Mouse (Mus musculus): Measurements from ENCODE around the gene Trp63. TPM values are rescaled to one million over a fixed set of nuclear protein-coding genes. Genes with fewer than 3 reads are reported as not detected.

Trp63 gene
- polyA plus RNA-seq, 1 experiment, result not detected

DNA sequence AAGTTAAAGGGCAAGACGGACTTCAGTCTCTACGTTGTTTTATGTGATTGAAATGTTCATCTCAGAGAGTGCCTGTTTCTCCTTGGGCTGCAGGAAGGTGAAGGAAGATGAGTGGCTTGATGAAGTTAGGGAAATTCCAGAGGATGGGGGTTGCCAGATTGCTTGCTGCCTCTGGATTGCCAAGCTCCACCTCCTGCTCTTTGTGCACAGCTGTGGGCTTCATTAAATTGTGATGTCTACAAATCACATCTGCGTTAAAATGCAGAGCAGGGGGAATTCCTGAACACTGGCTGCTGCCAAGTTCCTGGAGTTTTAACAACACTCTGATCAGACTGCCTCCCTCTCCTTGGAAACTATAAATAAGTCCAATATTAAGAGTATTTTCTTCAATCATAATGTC is 63.2 kb downstream of the Trp63 start:
- no peak for TF ChIP-seq GATA1 (IDR thresholded peaks at IDR 0.05; ENCODE audit: low read length)

DNA sequence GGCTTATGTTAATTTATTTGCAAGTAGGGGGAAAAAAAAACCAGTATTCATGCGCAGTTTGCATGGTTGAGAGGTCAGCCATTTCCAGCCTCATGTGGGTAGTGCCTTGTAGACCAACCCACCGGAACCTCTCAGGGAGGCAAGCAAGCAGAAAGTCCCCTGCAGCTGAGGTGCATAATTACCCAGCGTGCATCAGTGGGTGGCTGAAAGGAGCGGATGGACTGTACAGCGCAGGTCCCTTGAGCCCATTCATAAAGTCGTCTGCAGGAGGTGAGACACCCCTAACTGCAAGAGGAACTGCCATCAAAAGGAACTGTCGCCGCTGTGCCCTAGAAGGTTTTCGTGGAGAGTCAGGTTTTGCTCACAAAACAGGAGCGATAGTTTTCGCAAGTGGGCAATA is 68.3 kb downstream of the Trp63 start:
- TF ChIP-seq GATA1 (IDR thresholded peaks at IDR 0.05; ENCODE audit: low read length), result no peak

- TF ChIP-seq GATA1 (IDR thresholded peaks at IDR 0.05; ENCODE audit: low read length), result no peak
Measured at GRCm38 (mm10) chr16:25758108-25758507, 74.5 kb downstream of the Trp63 start.

- no peak for TF ChIP-seq GATA1 (IDR thresholded peaks at IDR 0.05; ENCODE audit: low read length)
Measured at GRCm38 (mm10) chr16:25765549-25765948, 82.0 kb downstream of the Trp63 start.

GRCm38 (mm10) chr16:25774611-25775010 is 91.0 kb downstream of the Trp63 start:
- no peak for TF ChIP-seq GATA1 (IDR thresholded peaks at IDR 0.05; ENCODE audit: low read length)

DNA sequence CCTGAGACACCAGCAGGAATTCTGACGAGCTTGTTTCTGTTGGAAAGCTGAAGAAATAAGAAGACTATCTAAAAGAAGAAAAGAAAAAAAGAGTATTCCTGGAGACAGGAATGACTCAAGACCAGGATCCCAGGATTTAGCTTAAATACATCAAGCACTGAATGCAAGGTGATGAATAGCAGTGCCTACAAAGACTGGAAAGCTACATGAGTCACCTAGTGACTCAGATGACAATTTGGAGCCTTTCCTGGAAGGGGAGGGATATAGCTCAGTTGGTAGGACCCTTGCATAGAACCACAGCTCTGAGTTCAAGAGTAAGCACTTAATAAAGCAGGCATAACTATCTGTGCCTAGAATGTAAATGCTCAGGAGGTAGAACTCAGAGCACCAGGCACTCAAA is 93.9 kb downstream of the Trp63 start:
- TF ChIP-seq GATA1 (IDR thresholded peaks at IDR 0.05; ENCODE audit: low read length), result no peak

- TF ChIP-seq GATA1 (IDR thresholded peaks at IDR 0.05; ENCODE audit: low read length), result no peak
Measured at GRCm38 (mm10) chr16:25779964-25780363, 96.4 kb downstream of the Trp63 start.

- no peak for TF ChIP-seq GATA1 (IDR thresholded peaks at IDR 0.05; ENCODE audit: low read length)
Measured at GRCm38 (mm10) chr16:25784246-25784645, 100.7 kb downstream of the Trp63 start.

DNA sequence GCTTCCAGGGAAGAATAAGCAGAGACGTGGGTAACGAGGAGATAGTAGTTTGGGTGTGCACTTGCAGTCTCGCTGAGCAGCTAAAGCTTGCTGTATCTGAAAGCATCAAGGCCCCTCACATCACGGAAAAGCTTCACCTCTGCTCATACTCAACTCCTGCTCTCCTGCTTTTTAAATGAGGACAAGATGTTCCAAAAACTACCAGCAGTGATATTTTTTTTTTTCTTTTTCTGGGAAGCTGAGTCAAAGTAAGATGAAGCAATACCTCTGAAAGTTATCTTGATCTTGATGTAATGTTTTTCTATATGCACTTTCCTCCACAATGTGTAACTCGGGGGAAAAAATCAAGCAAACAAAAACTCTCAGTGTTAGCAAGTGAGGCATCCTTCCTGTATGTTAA is 102.9 kb downstream of the Trp63 start:
- no peak for TF ChIP-seq GATA1 (IDR thresholded peaks at IDR 0.05; ENCODE audit: low read length)

DNA sequence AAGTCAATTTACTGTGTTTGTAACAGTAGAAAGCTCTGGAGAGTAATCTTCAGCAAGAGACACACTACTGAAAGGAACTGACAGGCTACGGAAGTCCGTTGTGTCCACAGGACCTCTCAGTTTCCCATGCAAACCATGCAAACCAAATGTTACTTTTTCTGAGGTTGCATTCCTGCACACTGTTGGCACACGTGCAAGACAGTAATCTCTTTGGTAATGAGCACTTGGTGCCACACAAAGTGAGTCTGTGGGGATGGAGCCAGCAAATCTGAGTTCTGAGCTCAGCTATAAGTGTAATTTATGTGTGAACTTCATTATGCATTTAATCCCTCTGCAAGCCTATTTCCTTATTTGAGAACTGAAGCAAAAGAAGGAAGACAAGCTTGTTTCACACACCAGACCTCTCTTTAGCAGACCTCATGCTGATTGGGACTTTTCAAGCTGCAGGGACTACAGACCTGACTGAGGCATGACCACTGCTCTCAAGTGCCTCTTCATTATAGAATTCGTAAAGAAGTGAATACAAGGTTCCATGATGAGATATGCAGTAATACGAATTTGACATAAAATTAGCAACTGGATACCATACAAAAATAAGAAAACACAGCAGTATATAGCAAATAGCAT is 109.2 kb downstream of the Trp63 start:
- no peak for TF ChIP-seq GATA1 (IDR thresholded peaks at IDR 0.05; ENCODE audit: low read length)

DNA sequence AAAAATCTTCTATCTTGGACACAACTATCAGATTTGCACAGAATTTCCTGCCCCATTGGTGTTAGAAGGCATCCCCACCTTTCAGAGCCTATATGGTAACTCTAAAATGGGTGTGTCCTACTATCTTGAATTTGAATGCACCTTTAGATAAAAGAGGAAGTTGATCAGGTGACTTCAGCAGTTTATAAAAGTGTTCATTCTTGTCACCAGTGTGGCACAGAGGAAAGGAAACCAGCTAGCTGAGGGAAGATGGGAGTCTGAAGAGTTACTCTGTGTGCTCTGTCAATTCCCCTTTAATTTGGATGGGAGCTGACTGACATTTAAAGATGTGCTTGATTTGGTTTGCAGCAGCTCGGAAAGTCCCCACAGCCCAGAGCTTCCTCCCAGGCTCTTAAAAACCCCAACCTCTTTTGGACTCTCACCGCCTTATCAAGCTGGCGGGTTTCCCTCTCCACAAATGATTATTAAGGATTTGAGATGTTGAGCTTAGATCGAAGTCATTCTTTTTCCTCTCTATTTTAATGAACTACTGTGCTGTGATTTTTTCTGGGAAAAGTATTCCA is 114.2 kb downstream of the Trp63 start:
- TF ChIP-seq GATA1 (IDR thresholded peaks at IDR 0.05; ENCODE audit: low read length), result no peak

GRCm38 (mm10) chr16:25799618-25800017 is 116.1 kb downstream of the Trp63 start:
- no peak for TF ChIP-seq GATA1 (IDR thresholded peaks at IDR 0.05; ENCODE audit: low read length)

DNA sequence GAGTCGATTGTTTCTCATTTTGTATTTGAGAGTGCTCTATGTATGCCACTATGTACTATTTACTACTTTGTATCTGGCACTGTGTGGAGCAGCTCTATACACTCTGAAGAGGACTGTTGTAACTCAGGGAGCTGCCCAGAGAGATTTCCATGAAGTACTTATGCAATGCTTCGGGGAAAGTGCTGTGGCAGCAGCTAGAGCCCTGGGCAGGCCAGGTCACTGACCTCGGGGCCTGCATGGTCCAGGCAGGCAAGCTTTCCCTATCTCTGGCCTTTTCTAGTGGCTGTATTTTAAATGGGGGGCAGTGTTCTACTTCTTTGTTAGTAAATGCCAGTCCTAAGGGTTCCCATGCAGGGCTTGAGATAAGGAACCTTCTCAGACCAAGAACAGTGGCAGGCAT is 121.4 kb downstream of the Trp63 start:
- no peak for TF ChIP-seq GATA1 (IDR thresholded peaks at IDR 0.05; ENCODE audit: low read length)

DNA sequence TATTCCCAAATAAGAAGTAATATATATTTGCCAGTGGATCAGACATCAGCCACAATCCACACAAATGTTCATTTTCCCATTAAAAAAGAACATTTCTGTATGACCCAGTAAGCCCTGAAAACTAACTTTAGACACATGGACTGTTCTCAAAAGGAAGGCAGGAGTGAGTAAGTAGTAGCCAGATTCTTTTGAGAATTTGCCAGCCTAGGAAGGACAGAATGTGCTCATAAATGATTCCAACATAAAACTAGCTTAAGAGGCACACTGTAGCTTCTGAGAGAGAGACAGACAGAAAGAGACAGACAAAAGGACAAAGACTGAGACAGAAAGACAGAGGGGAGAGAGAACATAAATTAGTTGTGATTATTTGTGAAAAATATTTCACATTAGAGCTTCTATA is 123.6 kb downstream of the Trp63 start:
- TF ChIP-seq GATA1 (IDR thresholded peaks at IDR 0.05; ENCODE audit: low read length), result no peak

GRCm38 (mm10) chr16:25817753-25818624 is 134.4 kb downstream of the Trp63 start:
- TF ChIP-seq GATA1 (IDR thresholded peaks at IDR 0.05; ENCODE audit: low read length), result no peak

DNA sequence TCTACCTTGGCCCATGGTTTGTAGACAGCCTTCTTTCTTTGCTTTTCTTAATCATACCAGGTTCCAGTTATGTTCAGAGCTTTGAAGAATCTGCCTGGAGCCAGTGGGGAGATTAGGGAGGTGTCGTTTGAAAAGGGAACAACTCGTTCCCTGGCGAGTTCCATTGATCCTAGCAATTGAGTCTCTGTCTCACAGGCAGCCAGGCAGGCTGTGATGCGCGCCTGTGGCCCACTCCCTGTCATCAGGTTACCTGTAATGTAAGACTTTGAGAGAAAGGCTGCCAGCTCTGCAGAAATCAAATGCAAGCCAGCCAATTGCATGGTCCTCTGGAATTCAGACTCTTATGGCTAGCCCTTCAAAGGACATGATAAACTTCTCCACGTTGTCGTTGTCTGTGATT is 142.5 kb downstream of the Trp63 start:
- TF ChIP-seq GATA1 (IDR thresholded peaks at IDR 0.05; ENCODE audit: low read length), result no peak

GRCm38 (mm10) chr16:25832576-25832975 is 149.0 kb downstream of the Trp63 start:
- TF ChIP-seq GATA1 (IDR thresholded peaks at IDR 0.05; ENCODE audit: low read length), result no peak
